Mouse (Mus musculus): ENCODE results near the gene March1.

Gene March1

GRCm38 (mm10) chr8:65617871-65618751 is at the start of gene March1:
Gene March1, plus strand, starts transcription at chr8:65617900.
- no peak for DNase-seq

- DNase-seq, result no peak
These were observed 30.8 kb upstream of the March1 start for GRCm38 (mm10) chr8:65586909-65587308.

- DNase-seq, result no peak
These were observed 14.5 kb upstream of the March1 start for GRCm38 (mm10) chr8:65603241-65603640.

GRCm38 (mm10) chr8:65609509-65609908 is 8.2 kb upstream of the March1 start:
- DNase-seq, result no peak

- no peak for DNase-seq
These were observed 1.3 kb downstream of the March1 start for GRCm38 (mm10) chr8:65618966-65619365.

GRCm38 (mm10) chr8:65644931-65645330 is 27.2 kb downstream of the March1 start:
- DNase-seq, result no peak

- DNase-seq, result no peak
These were observed 27.8 kb downstream of the March1 start for GRCm38 (mm10) chr8:65645502-65645901.

GRCm38 (mm10) chr8:65645945-65646344 is 28.2 kb downstream of the March1 start:
- DNase-seq, result no peak

- DNase-seq, result no peak
These were observed 38.2 kb downstream of the March1 start for GRCm38 (mm10) chr8:65655924-65656323.

- DNase-seq, result no peak
These were observed 44.2 kb downstream of the March1 start for GRCm38 (mm10) chr8:65661885-65662284.

- no peak for DNase-seq
These were observed 48.1 kb downstream of the March1 start for GRCm38 (mm10) chr8:65665786-65666185.

GRCm38 (mm10) chr8:65743066-65743465 is 125.4 kb downstream of the March1 start:
- DNase-seq, result no peak

- no peak for DNase-seq
These were observed 158.1 kb downstream of the March1 start for GRCm38 (mm10) chr8:65775815-65776214.

GRCm38 (mm10) chr8:65781156-65781555 is 163.5 kb downstream of the March1 start:
- DNase-seq, result no peak

- no peak for DNase-seq
These were observed 195.3 kb downstream of the March1 start for GRCm38 (mm10) chr8:65812971-65813370.

- no peak for DNase-seq
These were observed 304.8 kb downstream of the March1 start for GRCm38 (mm10) chr8:65922294-65923019.

GRCm38 (mm10) chr8:65956948-65957347 is 339.2 kb downstream of the March1 start:
- no peak for DNase-seq

- DNase-seq, result no peak
These were observed 339.8 kb downstream of the March1 start for GRCm38 (mm10) chr8:65957492-65957891.

- DNase-seq, result no peak
These were observed 349.0 kb downstream of the March1 start for GRCm38 (mm10) chr8:65966502-65967222.

GRCm38 (mm10) chr8:65967223-65967778 is 349.6 kb downstream of the March1 start:
- DNase-seq, result no peak

- no peak for DNase-seq
These were observed 359.2 kb downstream of the March1 start for GRCm38 (mm10) chr8:65976905-65977304.

- no peak for DNase-seq
These were observed 364.3 kb downstream of the March1 start for GRCm38 (mm10) chr8:65982039-65982438.

GRCm38 (mm10) chr8:65987665-65988064 is 370.0 kb downstream of the March1 start:
- DNase-seq, result no peak

All from lung, postnatal 4 days (tissue).